Mouse (Mus musculus): Measurements from ENCODE around the gene Tnfaip3.

GRCm38 (mm10) chr10:19015257-19015862 lies at the start of gene Tnfaip3:
- TF ChIP-seq CTCF (IDR thresholded peaks at IDR 0.05; ENCODE audit: insufficient read depth, low read depth, low read length) = peak; percentile 88
- no peak; the same call in 1 of the 2 replicates for TF ChIP-seq POLR2A (IDR thresholded peaks at IDR 0.05; ENCODE audit: insufficient read depth, low read depth, low read length)
